Mouse (Mus musculus) CH12.LX (cell line): ENCODE measurements around the gene Phb2.

Experiments used
- CHD2 ChIP-seq: IDR thresholded peaks from 2 replicates; pipeline ENCODE4 v1.6.1; 2011; ENCODE audit warnings: low read length, improper control_type of control experiment
- CTCF ChIP-seq, 2 experiments: IDR thresholded peaks in 1 of 2; conservative IDR thresholded peaks in 1 of 2; 2 replicates each; pipeline ENCODE4 v1.5.1; 2011 to 2012; ENCODE audit warnings: low read depth in 2 of 2, low read length in 2 of 2, improper control_type of control experiment in 1 of 2, inconsistent platforms in 1 of 2, mild to moderate bottlenecking in 1 of 2, moderate library complexity in 1 of 2
- KAT2A ChIP-seq: IDR thresholded peaks from 2 replicates; pipeline ENCODE4 v1.6.1; 2012; ENCODE audit warnings: low read length, improper control_type of control experiment, inconsistent platforms; ENCODE audit not compliant: insufficient replicate concordance
- MAFK ChIP-seq: IDR thresholded peaks from 2 replicates; pipeline ENCODE4 v1.6.1; 2011; ENCODE audit warnings: low read length, improper control_type of control experiment; ENCODE audit not compliant: insufficient replicate concordance
- NRF1 ChIP-seq: IDR thresholded peaks from 2 replicates; pipeline ENCODE4 v1.6.1; 2014; ENCODE audit warnings: low read depth, mild to moderate bottlenecking, inconsistent platforms, low read length, improper control_type of control experiment, moderate library complexity
- POLR2A ChIP-seq: IDR thresholded peaks from 2 replicates; pipeline ENCODE4 v1.6.1; 2011; ENCODE audit warnings: low read depth, mild to moderate bottlenecking, improper control_type of control experiment, low read length
- RAD21 ChIP-seq: IDR thresholded peaks from 2 replicates; pipeline ENCODE4 v1.6.1; 2011; ENCODE audit warnings: low read depth, mild to moderate bottlenecking, low read length, improper control_type of control experiment, moderate library complexity
- SIN3A ChIP-seq: IDR thresholded peaks from 2 replicates; pipeline ENCODE4 v1.6.1; 2012; ENCODE audit warnings: low read length, improper control_type of control experiment, inconsistent platforms

- TF ChIP-seq MAFK (no peak), CHD2 (no peak), KAT2A (no peak), CTCF (conservative IDR thresholded peaks at IDR 0.05 in 1 of 2, IDR thresholded peaks at IDR 0.05 in 1 of 2; ENCODE audit: low read depth in 2 of 2, low read length in 2 of 2) (no peak), POLR2A (no peak), RAD21 (no peak), SIN3A (no peak), NRF1 (no peak)
Observed at GRCm38 (mm10) chr6:124737040-124737439, 24.9 kb downstream of the Phb2 start.
